Mouse (Mus musculus) E14TG2a.4 (cell line): ENCODE data around the gene App.

ENCODE experiments used
- CTCF ChIP-seq: conservative IDR thresholded peaks from 2 replicates; pipeline ENCODE4 v1.5.1; 2014; ENCODE audit warnings: low read length
- NANOG ChIP-seq: IDR thresholded peaks from 2 replicates; pipeline ENCODE4 v1.6.1; 2014; ENCODE audit warnings: borderline replicate concordance, low read length, mixed read lengths

DNA sequence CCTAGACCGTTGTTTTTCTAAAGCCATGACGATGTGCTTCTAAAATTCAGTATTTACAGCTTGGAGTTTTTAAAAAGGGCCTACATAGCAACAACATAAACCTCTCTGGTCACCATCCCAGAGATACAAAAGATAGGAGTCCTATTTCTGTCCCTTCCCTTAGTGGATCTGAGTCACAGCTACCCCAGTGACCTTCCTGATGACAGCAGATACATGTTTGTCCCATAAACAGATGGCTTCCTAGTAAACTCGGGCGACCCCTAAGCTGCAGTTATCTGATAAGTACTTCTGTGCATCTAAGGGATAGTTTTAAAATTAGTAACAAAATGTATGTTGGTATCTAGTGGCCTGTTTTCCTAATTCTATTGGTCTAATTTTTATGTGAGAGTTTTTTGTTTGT, 26.1 kb downstream of the App start:
- TF ChIP-seq CTCF (no peak), NANOG (no peak)
